Mouse (Mus musculus): ENCODE measurements around the gene Zfp952. TPM values are rescaled to one million over a fixed set of nuclear protein-coding genes. Genes with fewer than 3 reads are reported as not detected.
A peak's percentile ranks its signal among the peaks of the same experiment; 100 is the strongest.

The Zfp952 gene
- polyA plus RNA-seq (2012; rRNA removed) = 4.9 and 6.4 TPM in 2 replicates

DNA sequence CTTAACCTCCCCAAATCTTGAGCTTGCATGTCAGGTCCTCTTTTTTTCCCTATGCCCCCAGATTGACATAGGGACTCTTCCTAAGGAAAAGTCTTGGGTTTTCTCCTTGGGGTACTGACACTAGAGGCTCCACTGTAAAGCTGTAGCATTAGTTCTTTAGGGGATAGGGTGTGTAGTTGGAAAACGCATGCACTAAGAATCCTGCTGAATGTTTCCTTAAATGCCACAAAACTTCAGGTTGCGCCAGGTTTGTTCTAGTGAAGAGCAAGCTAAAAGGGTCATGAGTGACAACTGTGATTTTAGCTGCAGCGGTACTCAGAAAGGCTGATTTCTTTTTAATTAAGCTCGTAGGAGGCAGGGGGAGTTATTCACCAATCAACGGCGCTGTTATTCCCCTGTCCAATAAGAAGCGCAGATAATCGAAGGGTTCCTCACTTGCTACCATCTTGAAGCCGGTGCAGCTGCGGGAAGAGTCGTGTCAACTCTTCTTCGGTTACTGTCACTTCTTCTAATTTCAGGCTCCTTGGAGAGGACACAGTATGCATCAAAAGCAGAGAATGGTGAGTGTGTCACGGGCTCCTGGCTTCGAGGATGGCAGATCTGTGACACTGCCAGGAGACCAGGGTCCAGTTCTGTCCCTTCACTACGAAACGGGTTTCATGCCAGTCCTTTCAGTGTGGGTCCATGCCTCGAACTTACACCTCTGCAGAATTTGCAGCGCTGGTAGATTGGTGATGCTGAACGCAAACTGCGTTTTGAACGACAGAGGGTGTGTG is at the start of gene Zfp952:
TSS of gene Zfp952 (plus strand) at position 431 of the 776 bp plus-strand sequence.
- H3K36me3 ChIP-seq (ENCODE audit: control insufficient read depth, insufficient read depth, low read length) = no peaks in the 10 kb centered on the region
- peak within 1 kb of the TSS; percentile 74 for H3K27ac ChIP-seq (ENCODE audit: control insufficient read depth, insufficient read depth, low read length)
- H3K4me1 ChIP-seq (replicated peaks; ENCODE audit: control insufficient read depth, insufficient read depth, low read length) = peaks cover 7% of the 10 kb centered on the region
- WGBS = 1% methylated on average over 21 of the region's 21 CpGs
- peak within 1 kb of the TSS; percentile 98 for H3K4me3 ChIP-seq (ENCODE audit: control insufficient read depth, insufficient read depth, low read length)
- H3K27me3 ChIP-seq (ENCODE audit: control insufficient read depth, insufficient read depth, low read length) = no peaks in the 10 kb centered on the region
- peak; percentile 82 for DNase-seq
- TF ChIP-seq CTCF (IDR thresholded peaks at IDR 0.05; ENCODE audit: borderline replicate concordance, control insufficient read depth, extremely low read depth, insufficient read depth, low read length, poor library complexity) = 0 out of 2 replicates have a peak, but pooled peaks have one; percentile 17
- TF ChIP-seq POLR2A (IDR thresholded peaks at IDR 0.05; ENCODE audit: control insufficient read depth, extremely low read depth, insufficient read depth, low read length, poor library complexity) = no peak

DNA sequence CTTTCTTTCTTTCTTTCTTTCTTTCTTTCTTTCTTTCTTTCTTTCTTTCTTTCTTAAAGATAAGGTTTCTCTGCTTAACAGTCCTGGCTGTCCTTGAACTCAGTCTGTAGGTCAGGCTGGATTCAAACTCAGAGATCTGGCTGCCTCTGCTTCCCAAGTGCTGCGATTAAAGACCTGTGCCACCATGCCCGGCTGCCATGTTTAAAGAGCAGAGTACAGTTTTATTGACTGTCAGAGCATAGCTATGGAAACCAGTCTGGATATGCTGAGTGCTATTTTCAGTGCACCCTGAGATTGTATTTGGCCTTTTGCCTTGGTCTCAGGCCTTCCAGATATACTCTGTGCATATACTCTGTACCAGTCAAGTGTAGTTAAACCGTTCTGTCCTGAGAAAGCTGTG is 49.3 kb upstream of the Zfp952 start:
- TF ChIP-seq CTCF (IDR thresholded peaks at IDR 0.05; ENCODE audit: borderline replicate concordance, control insufficient read depth, extremely low read depth, insufficient read depth, low read length, poor library complexity) (no peak), POLR2A (IDR thresholded peaks at IDR 0.05; ENCODE audit: control insufficient read depth, extremely low read depth, insufficient read depth, low read length, poor library complexity) (no peak)
- Histone ChIP-seq H3K4me3 (ENCODE audit: control insufficient read depth, insufficient read depth, low read length) (no peak overlapping the region), H3K27ac (ENCODE audit: control insufficient read depth, insufficient read depth, low read length) (no peak overlapping the region), H3K27me3 (ENCODE audit: control insufficient read depth, insufficient read depth, low read length) (no peaks in the 10 kb centered on the region), H3K36me3 (ENCODE audit: control insufficient read depth, insufficient read depth, low read length) (no peaks in the 10 kb centered on the region), H3K4me1 (replicated peaks; ENCODE audit: control insufficient read depth, insufficient read depth, low read length) (peaks cover 18% of the 10 kb centered on the region)
- WGBS = over 99% methylated on average over 3 of the region's 3 CpGs
- DNase-seq = no peak

DNA sequence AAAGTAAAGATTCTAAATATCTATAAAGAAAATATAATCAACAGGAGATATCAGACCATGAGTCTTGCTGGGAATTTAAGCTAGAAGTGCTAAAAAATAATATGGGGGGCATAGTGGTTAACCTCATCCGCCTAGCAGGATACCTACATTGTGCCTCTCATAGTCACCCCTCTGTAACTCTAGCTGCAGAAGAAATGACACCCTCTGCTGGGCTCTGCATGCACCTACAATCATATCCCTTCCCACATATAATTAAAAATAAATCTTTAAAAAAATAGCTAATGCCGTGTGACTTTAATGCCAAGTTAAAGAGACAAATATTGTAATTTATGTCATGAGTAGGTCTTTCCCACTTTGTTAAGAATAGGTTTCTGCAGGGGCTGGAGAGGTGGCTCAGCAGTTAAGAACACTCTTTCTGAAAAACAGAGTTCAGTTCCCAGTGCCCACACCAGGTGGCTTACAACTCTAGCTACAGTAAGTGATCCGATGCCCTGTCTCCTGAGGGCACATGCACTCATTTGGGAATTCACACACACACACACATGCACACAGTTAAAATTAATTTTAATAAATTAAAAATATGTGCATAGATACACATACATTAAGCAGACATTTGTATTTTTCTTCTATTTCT is 48.4 kb upstream of the Zfp952 start:
- 33% methylated on average over 3 of the region's 3 CpGs for WGBS
- Histone ChIP-seq H3K4me3 (ENCODE audit: control insufficient read depth, insufficient read depth, low read length) (no peak overlapping the region), H3K27ac (ENCODE audit: control insufficient read depth, insufficient read depth, low read length) (no peak overlapping the region), H3K27me3 (ENCODE audit: control insufficient read depth, insufficient read depth, low read length) (no peaks in the 10 kb centered on the region), H3K36me3 (ENCODE audit: control insufficient read depth, insufficient read depth, low read length) (no peaks in the 10 kb centered on the region), H3K4me1 (replicated peaks; ENCODE audit: control insufficient read depth, insufficient read depth, low read length) (peaks cover 18% of the 10 kb centered on the region)
- peak; percentile 16 for DNase-seq
- no peak for TF ChIP-seq POLR2A (IDR thresholded peaks at IDR 0.05; ENCODE audit: control insufficient read depth, extremely low read depth, insufficient read depth, low read length, poor library complexity)
- TF ChIP-seq CTCF (IDR thresholded peaks at IDR 0.05; ENCODE audit: borderline replicate concordance, control insufficient read depth, extremely low read depth, insufficient read depth, low read length, poor library complexity) = no peak

DNA sequence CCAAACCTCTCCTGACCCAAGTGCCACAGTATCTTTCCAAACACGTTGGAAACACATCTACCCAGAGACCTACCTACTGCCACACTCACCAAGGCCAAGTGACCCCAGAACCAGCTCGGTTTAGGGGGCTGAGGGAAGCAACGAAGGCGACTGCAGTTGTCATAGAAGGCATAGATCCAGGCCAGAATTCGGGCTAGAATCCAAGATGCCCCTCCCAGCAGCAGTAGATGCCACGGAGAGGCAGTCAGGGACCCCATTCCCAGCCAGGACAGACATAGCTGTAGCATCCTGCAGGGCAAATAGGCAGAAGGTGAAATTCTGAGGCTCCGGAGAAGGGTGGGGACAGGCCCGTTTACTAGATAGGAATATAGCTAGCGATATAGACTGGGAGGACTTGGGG is 46.2 kb upstream of the Zfp952 start:
- H3K4me1 ChIP-seq (replicated peaks; ENCODE audit: control insufficient read depth, insufficient read depth, low read length) = peaks cover 24% of the 10 kb centered on the region
- H3K27ac ChIP-seq (ENCODE audit: control insufficient read depth, insufficient read depth, low read length) = peak overlapping the region; percentile 84
- whole genome bisulfite sequencing = 7% methylated on average over 9 of the region's 9 CpGs
- TF ChIP-seq POLR2A (IDR thresholded peaks at IDR 0.05; ENCODE audit: control insufficient read depth, extremely low read depth, insufficient read depth, low read length, poor library complexity) (no peak), CTCF (IDR thresholded peaks at IDR 0.05; ENCODE audit: borderline replicate concordance, control insufficient read depth, extremely low read depth, insufficient read depth, low read length, poor library complexity) (no peak)
- peak overlapping the region; percentile 59 for H3K4me3 ChIP-seq (ENCODE audit: control insufficient read depth, insufficient read depth, low read length)
- no peaks in the 10 kb centered on the region for H3K27me3 ChIP-seq (ENCODE audit: control insufficient read depth, insufficient read depth, low read length)
- DNase-seq = no peak
- no peaks in the 10 kb centered on the region for H3K36me3 ChIP-seq (ENCODE audit: control insufficient read depth, insufficient read depth, low read length)

DNA sequence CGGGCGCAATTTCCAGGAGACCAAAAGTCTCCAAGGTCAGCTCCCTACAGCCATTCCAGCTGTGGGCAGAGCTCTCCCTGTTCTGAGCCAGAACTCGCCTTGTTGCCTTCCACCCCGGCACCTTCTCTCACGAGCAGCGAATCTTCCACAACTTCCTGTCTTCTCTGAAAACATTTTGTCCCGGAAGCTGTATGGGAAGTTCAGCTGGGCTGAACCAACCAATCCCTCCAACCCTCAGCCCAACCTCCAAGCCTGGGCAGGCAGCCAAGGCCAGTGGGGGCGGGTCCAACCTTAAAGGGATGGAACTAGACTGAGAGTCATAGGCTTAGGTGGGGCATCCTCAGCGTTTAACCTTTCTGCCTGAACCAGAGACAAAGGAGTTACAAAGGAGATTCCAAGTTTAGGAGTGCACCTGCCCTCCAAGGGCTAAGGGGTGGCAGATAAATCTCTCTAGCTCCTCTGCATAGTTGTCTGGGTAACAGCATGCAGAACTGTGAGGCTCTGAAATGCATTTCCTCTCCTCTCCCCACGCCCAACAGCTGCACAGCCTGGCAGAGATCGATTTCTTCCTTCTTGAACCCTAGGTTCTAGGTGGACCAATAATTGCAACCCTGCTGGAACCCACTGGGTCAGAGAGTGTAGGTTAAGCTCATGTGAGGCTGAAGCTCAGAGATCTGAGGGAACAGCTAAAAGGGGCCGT is 45.6 kb upstream of the Zfp952 start, which contains the start of gene Cyp4f13:
TSS of gene Cyp4f13 (minus strand) at position 188 of the 700 bp plus-strand sequence.
- TF ChIP-seq POLR2A (IDR thresholded peaks at IDR 0.05; ENCODE audit: control insufficient read depth, extremely low read depth, insufficient read depth, low read length, poor library complexity) (peak; percentile 82), CTCF (IDR thresholded peaks at IDR 0.05; ENCODE audit: borderline replicate concordance, control insufficient read depth, extremely low read depth, insufficient read depth, low read length, poor library complexity) (no peak)
- peak; percentile 94 for DNase-seq
- peak within 1 kb of the TSS; percentile 86 for H3K27ac ChIP-seq (ENCODE audit: control insufficient read depth, insufficient read depth, low read length)
- H3K27me3 ChIP-seq (ENCODE audit: control insufficient read depth, insufficient read depth, low read length) = no peaks in the 10 kb centered on the region
- H3K4me1 ChIP-seq (replicated peaks; ENCODE audit: control insufficient read depth, insufficient read depth, low read length) = peaks cover 25% of the 10 kb centered on the region
- H3K4me3 ChIP-seq (ENCODE audit: control insufficient read depth, insufficient read depth, low read length) = peak within 1 kb of the TSS; percentile 59
- WGBS = 4% methylated on average over 12 of the region's 12 CpGs
- H3K36me3 ChIP-seq (ENCODE audit: control insufficient read depth, insufficient read depth, low read length) = no peaks in the 10 kb centered on the region

DNA sequence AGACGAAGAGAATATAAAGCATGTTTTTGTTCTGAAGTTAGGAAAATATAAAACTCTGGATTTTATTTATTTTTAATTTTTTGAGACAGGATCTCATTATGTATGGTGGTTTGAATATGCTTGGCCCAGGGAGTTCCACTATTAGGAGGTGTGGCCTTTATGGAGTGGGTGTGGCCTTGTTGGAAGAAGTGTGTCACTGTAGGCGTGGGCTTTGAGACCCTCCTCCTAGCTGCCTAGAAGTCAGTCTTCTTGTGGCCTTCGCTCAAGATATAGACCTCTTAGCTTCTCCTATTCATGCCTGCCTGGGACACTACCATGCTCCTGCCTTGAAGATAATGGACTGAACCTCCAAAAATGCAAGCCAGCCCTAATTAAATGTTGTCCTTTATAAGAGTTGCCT is 42.8 kb upstream of the Zfp952 start:
- H3K4me1 ChIP-seq (replicated peaks; ENCODE audit: control insufficient read depth, insufficient read depth, low read length) = peaks cover 25% of the 10 kb centered on the region
- H3K36me3 ChIP-seq (ENCODE audit: control insufficient read depth, insufficient read depth, low read length) = no peaks in the 10 kb centered on the region
- TF ChIP-seq CTCF (IDR thresholded peaks at IDR 0.05; ENCODE audit: borderline replicate concordance, control insufficient read depth, extremely low read depth, insufficient read depth, low read length, poor library complexity) = no peak
- no peak for TF ChIP-seq POLR2A (IDR thresholded peaks at IDR 0.05; ENCODE audit: control insufficient read depth, extremely low read depth, insufficient read depth, low read length, poor library complexity)
- H3K4me3 ChIP-seq (ENCODE audit: control insufficient read depth, insufficient read depth, low read length) = no peak overlapping the region
- H3K27ac ChIP-seq (ENCODE audit: control insufficient read depth, insufficient read depth, low read length) = no peak overlapping the region
- DNase-seq = no peak
- 98% methylated on average over 3 of the region's 3 CpGs for WGBS
- no peaks in the 10 kb centered on the region for H3K27me3 ChIP-seq (ENCODE audit: control insufficient read depth, insufficient read depth, low read length)
